Mouse (Mus musculus) c-Kit-positive CD71-negative TER-119-negative erythroid progenitor cells, embryonic 14.5 days (primary cell): Measurements from ENCODE around the gene Npas3.

Source experiments
- DNase-seq: peaks from one replicate; pipeline ENCODE4 v3.0.0-alpha.2; 2013; ENCODE audit warnings: low read depth

The Npas3 gene

DNA sequence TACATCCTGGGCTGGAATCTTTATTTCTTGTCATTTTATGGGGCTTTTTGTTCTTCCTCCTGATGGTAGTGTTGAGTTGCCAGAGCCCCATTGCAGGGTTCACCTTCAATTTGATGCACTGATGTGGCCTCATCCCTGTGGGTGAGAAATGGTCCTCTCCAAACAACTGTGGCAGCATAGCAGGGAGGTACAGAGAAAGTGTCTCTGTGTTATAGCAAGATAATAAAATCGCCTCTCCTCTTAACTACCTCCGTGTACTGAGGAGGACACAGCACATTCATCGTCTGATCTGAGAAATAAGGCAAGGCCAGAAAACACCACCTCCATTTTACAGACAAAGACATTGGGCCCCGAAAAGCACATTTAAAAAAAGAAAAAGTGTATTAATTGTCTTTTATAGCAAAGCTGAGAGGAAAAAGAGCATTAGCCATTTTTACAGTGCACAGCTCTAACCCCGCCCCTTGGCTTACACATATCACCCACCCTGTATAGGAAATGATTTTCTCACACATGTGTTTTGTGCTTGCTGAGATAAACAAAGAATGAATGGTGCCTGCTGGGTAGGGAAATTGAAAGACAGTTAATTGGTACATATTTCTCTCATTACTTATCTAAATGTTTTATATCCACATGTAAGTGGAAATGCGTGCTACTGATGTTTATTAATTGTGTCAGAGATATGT lies 546.4 kb downstream of the Npas3 start:
- DNase-seq, result no peak

DNA sequence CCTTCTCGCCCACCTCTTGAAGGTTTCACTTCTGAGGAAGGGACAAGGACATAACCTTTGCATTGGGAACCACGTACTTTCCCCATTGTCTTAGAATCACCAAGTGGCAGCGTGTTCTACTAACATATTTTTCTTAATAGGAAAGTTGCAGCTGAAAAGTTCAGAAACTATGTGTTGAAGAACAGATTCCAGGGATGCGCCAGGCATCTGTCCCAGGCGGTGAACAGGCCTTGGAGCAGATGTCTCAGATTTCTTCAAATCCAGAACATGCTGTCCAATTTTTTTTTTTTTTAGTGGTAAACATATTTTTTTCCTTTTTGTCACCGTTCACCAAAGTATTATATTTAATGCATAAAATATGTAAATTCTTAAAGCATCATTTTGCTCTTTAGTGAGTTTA lies 553.4 kb downstream of the Npas3 start:
- no peak for DNase-seq

DNA sequence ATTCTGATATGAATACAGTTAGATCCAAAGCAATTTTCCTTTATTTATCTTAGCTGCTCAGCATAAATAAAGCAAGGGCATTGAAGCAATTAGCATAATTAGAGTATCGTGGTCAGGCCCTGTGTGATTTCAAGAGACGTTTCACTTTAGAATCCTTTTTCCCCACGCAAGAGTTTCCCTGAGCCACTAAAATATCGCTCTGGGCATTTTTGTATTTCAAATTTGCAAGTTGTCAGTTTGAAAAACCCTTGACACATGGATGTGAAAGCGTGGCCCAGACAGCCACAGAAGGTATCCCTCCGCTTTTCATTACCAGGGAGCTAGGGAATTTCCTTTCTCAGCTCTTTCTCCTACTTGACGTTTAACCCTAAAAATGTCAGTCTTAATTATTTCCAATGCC lies 553.9 kb downstream of the Npas3 start:
- DNase-seq, result no peak

DNA sequence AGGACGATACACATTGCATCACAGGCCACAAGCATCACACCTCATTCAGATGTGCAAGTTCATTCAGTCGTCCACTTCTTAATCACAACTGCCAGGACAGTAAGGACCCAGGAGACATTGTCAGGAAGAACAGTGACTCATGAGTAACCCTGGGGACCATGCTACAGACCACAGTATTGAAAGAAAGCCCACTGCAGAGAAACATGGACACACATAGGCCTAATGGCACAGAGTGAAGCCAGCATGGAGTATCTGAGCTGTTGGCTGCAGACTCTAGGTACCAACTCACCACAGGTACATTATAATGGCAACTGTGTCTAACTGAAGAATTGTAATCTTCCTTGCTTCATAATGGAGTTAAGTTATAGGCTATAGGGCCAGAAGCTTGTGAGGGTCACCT lies 561.6 kb downstream of the Npas3 start:
- no peak for DNase-seq

DNA sequence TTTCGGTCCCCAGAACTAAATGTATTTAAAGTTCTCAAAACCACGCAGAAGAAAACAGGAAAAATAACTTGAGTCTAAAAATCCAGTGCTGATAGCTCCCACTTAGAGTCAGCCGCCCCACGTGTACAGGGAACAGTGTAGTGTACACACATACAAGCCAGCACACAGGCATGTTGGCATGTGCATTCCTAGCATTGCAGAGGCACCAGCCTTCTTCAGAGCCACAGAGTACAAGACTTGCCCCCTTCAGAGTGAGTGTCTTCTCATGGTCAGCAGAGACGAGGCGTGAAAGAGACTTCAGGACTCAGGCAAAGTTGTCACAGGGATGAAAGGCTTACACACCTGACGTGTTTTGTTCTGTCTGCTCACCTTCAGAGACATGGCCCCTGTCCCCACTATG lies 565.8 kb downstream of the Npas3 start:
- no peak for DNase-seq

DNA sequence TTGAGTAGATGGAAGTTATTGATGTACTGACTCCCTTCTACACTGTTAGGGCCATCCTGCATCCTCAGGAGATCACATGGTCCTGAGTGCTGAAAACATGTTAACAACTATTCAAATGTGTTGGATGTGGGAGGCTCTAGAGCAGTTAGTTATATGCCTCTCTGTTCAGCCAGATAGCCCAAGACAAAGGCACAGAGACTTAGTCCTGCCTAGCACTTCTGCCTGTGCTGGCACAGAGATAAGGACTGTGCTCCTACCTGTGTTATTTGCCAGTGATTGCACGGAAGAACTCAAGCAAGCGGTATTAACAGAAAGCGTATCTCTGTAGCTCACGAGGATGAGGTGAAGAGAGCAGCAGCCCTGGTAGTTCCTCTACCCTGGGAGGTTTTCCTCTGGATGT lies 571.5 kb downstream of the Npas3 start:
- no peak for DNase-seq

DNA sequence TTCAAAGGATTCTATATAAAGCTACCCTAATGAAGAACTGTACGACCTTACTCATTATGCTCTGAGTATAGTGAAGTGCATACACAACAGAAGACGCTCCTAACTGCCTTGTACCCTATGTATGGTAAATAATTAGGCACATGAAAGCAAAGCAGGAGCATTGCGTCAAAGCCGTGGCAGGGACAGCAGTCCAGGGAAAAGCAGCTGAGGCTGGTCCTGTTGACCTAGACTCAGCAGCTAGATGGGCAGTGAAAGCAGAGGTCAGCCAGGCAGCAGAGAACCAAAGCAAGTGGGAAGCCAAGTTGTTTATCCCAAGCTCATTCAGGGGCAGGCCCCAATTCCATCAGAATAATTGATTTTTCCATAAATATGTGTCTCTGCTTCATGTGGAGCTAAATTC lies 574.4 kb downstream of the Npas3 start:
- no peak for DNase-seq

DNA sequence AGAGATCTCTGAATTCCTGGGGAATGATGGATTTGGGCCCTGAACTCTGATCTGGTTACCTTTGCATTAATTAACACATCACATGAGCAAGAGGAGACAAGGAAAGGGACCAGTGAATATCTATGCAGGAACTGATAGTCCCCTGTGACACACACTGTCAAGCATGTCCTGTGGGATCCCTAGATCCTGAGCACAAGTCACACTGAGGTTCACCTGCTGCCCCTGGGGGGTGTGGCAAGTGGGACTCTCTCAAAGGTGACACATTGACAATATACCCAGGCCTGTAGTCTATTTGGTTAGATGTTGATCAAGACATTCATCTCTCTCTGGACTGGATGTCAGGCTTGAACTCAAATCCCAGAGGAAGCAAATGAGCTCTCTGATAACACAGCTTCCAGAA lies 576.8 kb downstream of the Npas3 start:
- DNase-seq, result no peak

DNA sequence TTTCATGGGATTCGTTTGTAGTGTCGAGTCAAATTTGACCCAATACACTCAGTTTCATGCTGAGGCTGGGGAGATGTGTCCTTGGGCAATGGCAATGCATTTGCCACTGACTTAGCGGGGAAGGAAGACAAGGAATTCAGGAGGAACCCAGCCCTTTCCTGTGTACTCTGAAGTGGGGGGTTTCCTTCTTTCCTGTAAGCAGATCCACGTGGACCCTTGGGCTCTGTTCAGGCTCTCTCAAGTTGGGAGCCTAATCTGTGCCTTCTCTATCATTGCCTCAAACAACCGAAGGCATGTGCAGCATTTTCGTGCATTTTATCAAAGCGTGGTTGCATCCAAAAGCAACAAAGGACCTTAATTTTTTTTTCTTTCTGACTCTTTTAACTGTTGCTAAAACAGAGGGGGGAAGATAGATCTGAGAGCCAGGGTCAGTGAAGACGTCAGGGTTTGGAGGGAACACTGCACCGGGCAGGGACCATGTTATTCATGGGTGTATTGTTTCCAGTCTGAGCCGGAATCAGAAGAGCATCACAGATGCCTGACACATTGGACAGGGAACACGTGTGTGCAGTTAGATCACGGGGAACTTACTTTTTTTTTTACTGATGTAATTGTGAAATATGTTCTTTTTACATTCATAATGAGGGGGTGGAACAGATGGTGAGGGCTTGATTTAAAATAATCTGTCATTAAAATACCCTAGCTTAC lies 577.6 kb downstream of the Npas3 start:
- no peak for DNase-seq

DNA sequence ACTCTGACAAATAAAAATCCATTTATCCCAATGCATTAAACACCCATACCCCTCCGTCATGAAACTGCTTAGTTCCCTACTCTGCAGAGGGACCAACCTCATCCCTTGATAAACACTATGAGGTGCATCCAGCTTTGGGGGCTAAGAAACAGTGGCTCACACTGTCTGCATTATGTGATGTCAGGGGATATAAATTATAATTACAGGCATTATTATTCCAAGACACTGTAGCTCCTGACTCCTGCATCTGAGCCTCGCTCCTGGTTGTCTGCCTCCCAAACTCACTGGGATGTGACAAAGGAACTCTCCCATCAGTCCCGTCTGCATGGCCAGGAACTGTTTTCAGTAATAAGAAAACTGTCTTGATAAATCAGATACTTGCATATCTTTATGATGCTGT lies 578.3 kb downstream of the Npas3 start:
- no peak for DNase-seq

DNA sequence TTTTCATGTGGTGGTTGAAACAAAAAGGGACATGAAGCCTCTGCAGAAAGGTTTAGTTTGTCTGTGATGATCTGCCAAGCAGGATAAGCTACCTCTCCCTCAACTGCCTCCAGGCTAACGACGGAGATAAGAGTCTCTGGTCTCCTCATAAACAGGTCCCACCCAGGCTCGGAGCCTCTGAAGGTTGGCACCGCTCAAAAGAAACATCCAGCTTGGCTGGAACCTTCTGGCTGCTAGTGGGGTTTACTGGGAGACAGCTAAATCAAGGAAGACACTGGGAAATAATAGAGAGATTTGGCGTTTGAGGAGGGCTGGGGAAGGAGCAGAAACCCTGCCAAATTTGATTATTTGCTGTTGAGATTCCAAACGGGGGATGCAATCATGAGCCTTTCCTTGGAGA lies 584.1 kb downstream of the Npas3 start:
- DNase-seq, result no peak

DNA sequence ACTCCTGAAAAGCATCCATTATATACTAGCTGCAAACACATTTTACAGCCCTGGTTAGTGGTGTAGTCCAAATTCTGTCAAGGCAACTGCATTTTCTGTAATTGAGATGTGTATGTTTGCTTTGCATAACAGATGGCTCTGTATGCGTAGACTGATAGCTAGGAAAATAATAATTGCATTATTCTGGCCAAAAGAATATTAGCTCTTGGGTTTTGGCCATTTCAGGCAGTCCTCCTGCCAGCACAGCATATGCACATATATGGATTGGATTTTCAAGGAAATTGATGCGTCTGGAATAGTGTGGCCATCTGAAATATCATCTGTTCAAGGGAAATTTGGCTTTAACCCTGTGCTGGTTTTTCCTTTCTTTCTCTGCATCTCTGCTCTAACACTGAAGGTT lies 584.9 kb downstream of the Npas3 start:
- no peak for DNase-seq

DNA sequence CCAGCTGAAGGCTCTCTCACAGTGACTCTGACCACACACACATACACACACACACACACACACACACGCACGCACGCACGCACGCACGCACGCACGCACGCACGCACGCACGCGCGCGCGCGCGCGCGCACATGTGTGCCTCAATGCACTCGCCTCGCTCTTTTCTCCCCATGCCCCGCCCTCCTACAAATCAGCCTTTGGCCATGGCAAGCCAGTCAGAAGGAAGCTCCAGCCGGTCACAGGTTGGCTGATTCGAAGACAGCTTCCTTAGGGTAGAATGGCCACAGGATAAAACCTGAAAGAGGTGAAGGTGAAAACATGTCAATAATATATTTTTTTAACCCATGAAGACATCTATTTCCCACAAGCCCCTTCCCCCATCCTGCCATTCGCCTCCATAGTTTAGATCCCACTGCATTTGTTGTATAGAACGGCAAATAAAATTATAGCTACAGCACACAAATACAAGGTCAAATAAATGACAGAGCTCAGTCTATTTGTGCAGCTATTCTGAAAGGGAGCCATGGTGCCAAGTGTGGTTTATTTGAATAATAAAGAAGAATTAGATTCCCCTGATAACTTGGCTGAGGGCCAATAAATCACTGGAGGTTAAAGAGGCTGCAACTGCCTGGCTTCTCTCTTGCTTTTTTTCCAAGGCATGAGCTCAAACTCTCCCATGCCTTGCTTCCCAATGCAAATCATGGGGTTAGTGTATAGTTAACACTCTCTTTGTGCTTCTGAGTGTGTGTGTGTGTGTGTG lies 587.7 kb downstream of the Npas3 start:
- no peak for DNase-seq

DNA sequence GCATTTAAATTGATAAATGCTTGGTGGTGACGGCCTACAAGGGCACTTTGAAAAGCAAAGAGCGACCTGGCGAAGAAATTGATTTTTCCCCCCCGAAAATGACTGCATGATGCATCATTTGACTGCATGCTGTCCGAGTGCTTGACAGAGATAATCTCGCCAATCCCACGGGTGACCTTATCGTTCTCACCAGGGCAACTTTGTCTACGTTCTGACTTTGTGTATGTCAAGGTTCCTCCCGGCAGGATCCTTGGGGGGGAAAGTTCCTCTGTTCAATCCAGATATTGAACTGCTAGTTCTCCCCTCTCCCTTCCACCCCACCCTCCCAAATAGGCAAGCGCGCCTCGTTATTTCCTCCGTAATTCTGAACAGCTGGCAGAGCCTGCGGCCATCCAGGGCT lies 588.9 kb downstream of the Npas3 start:
- peak; percentile 6 for DNase-seq

DNA sequence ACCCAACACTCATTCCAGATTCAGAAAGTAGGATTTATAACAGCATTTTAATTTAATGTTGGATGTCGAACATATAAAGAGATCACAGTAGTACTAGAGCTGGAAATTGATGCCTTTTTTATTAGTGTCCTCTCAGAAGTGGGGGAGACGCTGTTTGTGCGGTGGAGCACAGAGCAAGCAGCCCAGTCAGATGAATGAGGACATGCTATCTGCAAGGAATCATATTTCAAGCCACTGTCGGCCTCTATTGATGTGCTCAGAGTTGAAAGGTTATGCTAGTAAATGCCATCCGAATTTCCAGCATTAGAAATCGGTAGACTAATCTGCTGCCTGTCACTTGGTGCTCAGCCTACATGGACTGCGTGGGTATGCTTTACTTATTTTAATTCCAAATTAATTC lies 590.1 kb downstream of the Npas3 start:
- no peak for DNase-seq

DNA sequence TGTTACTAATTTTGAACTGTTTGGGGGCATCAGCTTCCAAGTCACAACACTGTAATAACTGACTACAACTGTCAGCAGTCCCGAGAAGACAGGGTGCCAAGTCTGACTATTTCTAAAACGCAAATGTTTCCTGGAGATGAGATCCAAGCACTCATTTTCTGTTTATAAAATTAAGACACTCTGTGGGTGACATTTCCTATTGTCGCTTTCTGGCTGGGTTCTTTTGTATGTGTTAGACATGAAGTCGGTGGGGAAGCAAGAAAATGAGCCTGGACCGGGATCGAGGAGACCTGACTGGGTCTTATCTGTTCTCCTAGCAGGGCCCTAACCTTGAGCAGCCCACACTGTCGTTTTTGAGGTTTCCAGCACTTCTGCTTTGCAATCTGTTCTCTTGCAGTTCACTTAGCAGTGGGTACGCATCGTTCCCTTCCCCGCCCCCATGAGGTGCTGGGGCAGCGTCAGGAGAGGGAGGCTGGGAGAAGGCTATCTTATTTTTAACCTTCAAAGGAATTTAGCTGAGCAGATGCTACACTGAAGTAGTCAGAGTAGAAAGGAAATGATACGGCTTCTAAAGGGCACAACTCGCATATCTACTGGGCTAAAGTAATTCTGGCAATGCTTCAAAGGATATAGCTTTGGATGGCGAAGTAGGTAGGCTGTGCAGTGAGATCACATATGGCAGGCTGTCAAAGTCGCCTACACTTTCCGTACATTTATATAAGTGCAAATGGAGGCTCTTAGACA lies 593.6 kb downstream of the Npas3 start:
- peak; percentile 9 for DNase-seq

DNA sequence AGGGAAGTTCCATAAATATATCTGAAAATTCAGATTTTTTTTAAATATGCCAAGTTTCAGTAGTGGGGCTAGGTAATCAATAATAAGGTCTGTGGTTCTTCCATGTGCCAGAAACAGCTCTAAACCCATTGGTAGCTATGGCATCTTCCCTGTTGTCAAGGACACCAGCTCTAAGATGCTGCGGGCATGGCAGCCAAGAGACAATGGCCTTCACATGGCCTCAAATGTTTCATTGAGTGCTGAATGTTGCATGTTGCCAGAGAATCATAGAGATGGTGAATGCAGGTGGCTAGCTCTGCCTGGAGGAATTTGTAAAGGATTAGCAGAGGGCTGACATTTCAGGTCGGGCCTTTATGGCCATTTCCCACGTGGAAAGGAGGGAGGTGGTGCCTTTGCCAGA lies 595.1 kb downstream of the Npas3 start:
- DNase-seq, result no peak

DNA sequence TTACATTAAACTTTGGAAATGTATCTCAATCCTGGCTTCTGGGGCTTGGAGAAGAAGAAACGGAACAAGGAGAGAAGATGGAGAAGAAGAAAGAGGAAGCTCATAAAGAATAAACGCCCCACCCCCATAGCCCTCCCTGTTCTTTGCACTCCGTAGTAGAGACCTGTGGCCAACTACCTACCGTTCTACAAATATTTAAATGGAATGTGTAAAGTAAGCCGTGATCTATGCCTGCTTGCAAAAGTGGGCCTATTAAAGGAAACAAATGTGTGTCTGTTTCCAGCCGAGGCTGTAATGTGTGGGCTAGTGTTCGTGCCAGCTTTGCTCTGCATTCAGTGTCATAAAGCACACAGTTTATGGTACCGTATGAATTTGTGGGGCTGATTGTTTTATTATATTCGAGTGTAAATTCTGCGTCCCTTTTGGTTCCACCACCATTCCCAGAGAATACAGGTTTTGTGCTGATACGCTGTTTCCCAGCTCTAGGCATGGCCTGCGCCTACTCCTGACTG lies 597.7 kb downstream of the Npas3 start:
- DNase-seq, result no peak

DNA sequence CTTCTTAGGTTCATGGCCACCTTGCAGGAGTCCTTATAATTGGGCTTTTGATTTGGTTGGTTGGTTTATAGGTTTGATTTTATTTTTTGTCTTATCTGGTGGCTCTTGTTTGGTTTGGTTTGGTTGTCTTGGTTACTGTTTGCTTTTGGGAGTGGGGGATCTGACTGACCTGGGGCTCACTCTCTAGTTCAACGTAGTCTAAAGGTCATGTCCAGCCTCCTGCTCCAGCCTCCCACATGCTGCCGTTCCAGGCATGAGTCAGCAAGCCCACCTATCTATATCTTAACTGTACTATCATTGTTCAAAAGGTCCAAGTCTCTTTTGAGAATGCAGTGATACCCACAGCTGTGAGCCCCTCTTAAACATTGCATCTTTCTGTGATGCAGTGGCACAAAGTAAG lies 600.8 kb downstream of the Npas3 start:
- no peak for DNase-seq

DNA sequence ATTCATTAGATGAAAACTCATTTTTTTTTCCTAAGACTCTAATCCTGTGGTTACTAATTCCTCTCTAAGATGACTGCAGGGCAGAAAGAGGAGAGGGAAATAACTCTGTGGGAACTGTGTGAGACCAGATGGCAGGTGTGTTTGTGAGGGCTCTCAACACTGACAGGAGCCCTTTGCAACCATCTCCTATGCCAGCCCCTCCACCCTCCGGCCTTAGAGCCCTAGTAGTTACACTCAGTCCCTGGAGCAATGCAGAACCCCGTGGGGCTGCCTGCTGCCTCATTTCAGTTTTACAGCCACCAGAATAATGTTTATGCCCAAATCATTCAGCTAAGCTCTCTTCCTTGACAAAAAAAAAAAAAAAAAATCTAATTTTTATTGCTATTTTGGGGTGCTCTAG lies 604.0 kb downstream of the Npas3 start:
- DNase-seq, result no peak

DNA sequence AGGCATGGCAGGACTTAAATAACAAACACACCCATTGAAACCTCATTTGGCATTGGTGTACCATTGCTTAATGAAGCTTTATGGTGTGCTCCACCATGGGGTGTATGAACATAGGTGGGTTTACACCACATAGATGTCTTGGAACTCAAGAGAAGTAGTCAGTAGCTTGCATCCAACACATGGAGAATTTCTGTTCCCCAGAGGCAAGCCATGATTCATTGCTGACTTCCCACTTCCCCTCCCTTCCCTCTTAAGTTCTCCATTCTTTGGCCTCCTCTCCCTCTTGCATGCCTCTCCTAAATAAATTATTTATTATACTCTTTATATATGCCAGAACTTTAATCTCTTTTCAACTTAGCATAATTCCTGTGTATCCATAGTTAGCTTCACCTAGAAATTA lies 611.7 kb downstream of the Npas3 start:
- DNase-seq, result no peak

DNA sequence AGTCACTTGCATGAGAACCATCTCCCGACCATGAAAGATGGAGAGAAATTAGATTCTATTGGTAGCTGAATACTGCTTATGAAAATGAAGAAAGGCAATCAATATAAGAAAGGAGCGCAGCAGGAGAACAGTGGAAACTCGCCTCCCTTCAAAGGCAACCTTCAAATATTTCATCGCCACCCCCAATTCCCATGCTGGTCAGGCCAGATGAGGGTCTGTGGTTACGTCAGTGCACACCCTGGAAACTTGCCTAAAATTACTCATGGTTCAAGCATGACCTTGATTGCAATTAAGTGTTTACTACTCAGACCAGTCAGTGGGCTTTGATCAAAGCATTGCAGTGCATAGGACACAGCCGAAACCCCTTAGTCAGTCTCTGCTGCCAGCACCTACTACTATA lies 613.8 kb downstream of the Npas3 start:
- DNase-seq, result no peak
